Mouse (Mus musculus) limb, embryonic 13.5 days (tissue): Measurements from ENCODE around the gene Zbtb38. TPM values are rescaled to one million over a fixed set of nuclear protein-coding genes. Genes with fewer than 3 reads are reported as not detected.
"Not testable (repeated sequence)": the region's sequence is repeated elsewhere in the genome, so short reads cannot be mapped to it uniquely, and the experiment has no call there.

Experiments used
- ATAC-seq: fragments of 200-750 bp; cut with Nextera tagmentation; 2 replicates; pipeline ENCODE4 v1.8.0; 2017; ENCODE audit warnings: low read depth, moderate number of reproducible peaks, moderate TSS enrichment; ENCODE audit not compliant: low FRiP score
- H3K27ac ChIP-seq: fragments of 300-500 bp; sonication (generic); 2 replicates; pipeline ENCODE4 v1.5.1; 2015; ENCODE audit warnings: inconsistent platforms, mild to moderate bottlenecking, moderate library complexity
- H3K27me3 ChIP-seq: fragments of 300-500 bp; sonication (generic); 2 replicates; pipeline ENCODE4 v1.6.1; 2015; ENCODE audit warnings: mild to moderate bottlenecking, inconsistent platforms
- H3K36me3 ChIP-seq: fragments of 300-500 bp; sonication (generic); 2 replicates; pipeline ENCODE4 v1.6.1; 2015; ENCODE audit warnings: inconsistent platforms, mild to moderate bottlenecking, moderate library complexity
- H3K4me1 ChIP-seq: fragments of 300-500 bp; sonication (generic); 2 replicates; pipeline ENCODE4 v1.6.1; 2015; ENCODE audit warnings: inconsistent platforms
- H3K4me2 ChIP-seq: fragments of 300-500 bp; sonication (generic); replicated peaks from 2 replicates; pipeline ENCODE4 v1.6.1; 2015; ENCODE audit warnings: inconsistent platforms, mild to moderate bottlenecking, moderate library complexity
- H3K4me3 ChIP-seq: fragments of 300-500 bp; sonication (generic); 2 replicates; pipeline ENCODE4 v1.5.1; 2015; ENCODE audit warnings: moderate library complexity, mild to moderate bottlenecking, inconsistent platforms
- H3K9ac ChIP-seq: fragments of 300-500 bp; sonication (generic); 2 replicates; pipeline ENCODE4 v1.6.1; 2015; ENCODE audit warnings: mild to moderate bottlenecking, inconsistent platforms
- H3K9me3 ChIP-seq: fragments of 300-500 bp; sonication (generic); 2 replicates; pipeline ENCODE4 v1.6.1; 2016; ENCODE audit warnings: inconsistent platforms
- WGBS: fragments of 180-500 bp; shearing (Covaris S2); methylation state at CpG from one replicate; pipeline ENCODE4 v1.1.7; 2015; 5-methylcytosine and 5-hydroxymethylcytosine counted together
- polyA plus RNA-seq: library from polyadenylated mRNA; unstranded; fragments of >200 nt; fragmentation: Nextera tagmentation; extraction: Ambion mirVana; gene quantifications from 2 replicates; pipeline ENCODE4 v1.2.1, GENCODE M21; 2015

Gene Zbtb38
- polyA plus RNA-seq, 1 experiment from 2014 or later = 14.4 TPM

DNA sequence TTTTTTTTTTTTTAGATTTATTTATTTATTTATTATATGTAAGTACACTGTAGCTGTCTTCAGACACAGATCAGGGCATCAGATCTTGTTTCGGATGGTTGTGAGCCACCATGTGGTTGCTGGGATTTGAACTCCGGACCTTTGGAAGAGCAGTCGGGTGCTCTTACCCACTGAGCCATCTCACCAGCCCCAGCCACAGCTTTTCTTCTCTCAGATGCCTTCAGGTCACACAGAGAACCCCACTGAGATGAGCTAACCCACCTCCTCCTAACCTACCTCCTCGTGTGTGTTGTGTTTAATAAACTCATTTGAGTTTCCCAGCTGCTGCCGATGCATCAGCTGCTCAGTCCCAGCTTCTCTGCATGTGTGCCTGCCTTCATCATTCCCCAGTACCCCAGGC, 74.9 kb downstream of the Zbtb38 start:
- 83% methylated on average over 5 of the region's 5 CpGs for WGBS
- not testable (repeated sequence) for H3K36me3 ChIP-seq, H3K27me3 ChIP-seq, ATAC-seq, H3K27ac ChIP-seq, H3K4me3 ChIP-seq, H3K4me1 ChIP-seq, H3K9ac ChIP-seq, H3K9me3 ChIP-seq, H3K4me2 ChIP-seq

DNA sequence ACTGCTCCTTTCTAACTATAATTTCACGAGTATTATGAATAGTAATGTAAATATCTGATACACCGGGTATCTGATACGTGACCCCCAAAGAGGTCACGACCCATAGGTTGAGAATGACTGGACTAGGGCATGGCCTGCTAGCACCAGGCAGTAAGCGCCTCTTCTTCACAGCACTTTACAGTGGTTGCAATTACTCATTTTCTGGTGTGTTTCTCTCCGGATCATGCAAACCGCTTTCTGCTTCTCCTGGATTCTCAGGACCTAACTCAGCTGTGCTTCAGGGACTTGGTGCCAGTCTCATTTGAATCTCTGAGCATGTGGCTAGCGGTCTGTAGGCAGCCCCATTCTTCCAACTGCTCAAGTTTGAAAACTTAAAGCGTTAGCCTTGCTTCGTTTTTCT, 76.0 kb downstream of the Zbtb38 start:
- Histone ChIP-seq H3K27me3 (no peaks in the 10 kb centered on the region), H3K9me3 (no peaks in the 10 kb centered on the region), H3K4me2 (no peak overlapping the region), H3K36me3 (no peaks in the 10 kb centered on the region), H3K4me3 (no peak overlapping the region), H3K27ac (no peak overlapping the region), H3K4me1 (no peaks in the 10 kb centered on the region), H3K9ac (no peak overlapping the region)
- ATAC-seq = no peak
- WGBS = 92% methylated on average over 10 of the region's 10 CpGs

DNA sequence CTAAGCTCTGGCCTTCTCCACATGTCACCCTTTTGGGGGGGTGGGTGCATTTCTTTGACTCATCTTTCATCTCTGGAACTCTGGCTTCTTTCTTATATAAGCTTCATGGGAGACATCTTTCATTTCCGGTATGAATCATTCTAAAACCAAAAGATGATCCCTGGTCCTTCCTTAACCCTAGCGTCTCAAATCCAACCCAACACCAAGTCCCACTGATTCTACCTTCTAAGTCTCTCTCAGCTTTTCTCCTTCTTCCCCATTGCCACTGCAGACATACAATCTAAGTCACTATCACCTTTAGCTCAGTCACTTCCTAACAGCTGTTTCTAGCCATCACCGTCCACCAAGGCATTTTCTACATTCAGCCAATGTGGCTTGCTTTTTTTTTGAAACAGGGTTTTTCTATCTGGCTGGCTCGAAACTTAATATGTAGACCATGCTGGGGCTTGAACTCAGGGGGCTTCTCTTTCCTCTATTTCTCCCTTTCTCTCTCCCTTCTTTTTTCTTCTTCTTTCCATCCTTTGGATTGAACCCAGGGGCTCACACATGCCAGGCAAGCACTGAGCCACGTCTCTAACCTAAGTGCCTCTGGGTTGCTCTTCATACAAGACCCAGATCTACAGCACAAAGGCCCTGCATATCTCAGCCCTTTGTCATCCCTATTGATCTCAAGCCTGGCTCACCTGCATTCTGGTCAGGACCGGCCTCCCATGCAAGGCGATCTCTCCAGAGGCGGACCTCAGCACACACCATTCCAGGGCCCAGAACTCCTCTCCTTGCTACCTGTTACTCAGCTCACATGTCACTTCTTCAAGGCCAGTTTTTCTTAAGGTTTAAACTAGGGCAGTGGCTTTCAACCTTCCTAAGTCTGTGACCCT, 76.6 kb downstream of the Zbtb38 start:
- Histone ChIP-seq H3K4me1 (no peaks in the 10 kb centered on the region), H3K4me3 (no peak overlapping the region), H3K9me3 (no peaks in the 10 kb centered on the region), H3K27me3 (no peaks in the 10 kb centered on the region), H3K36me3 (no peaks in the 10 kb centered on the region), H3K9ac (no peak overlapping the region), H3K27ac (no peak overlapping the region), H3K4me2 (no peak overlapping the region)
- 83% methylated on average over 8 of the region's 8 CpGs for whole genome bisulfite sequencing
- ATAC-seq = no peak

DNA sequence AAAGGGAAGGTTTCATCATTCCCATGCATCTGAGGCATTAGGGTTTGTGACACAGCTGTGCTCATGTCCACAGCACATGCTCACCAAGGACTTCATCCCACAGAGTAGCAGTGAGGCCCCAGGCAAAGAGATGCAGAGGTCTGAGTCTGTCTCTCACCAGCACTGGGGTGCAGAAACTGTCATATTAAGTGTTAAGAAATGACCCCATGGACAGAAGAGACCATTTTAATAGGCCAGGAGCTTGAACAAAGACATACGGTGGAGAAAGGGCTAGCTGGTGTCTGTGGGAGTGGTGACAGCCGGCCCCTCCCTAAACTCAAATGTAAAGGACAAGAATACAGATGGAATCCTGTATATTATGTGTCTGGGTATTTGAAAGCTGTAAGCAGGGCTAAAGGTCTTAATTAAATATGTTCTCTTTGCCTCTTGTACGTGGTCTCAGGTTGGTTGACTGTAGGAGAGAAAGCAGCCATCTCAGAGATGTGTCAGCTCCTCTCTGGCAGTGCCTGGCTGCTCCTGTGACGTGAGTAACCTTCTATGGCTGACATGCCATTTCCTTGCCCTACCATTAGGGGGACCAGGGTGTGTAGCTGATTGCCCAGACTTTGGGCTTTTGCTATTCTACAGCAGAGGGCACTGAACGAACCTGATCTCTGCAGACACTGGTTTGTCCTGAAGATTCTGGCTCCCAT, 77.4 kb downstream of the Zbtb38 start:
- Histone ChIP-seq H3K4me2 (no peak overlapping the region), H3K9me3 (no peaks in the 10 kb centered on the region), H3K36me3 (no peaks in the 10 kb centered on the region), H3K9ac (no peak overlapping the region), H3K4me3 (no peak overlapping the region), H3K27ac (no peak overlapping the region), H3K27me3 (no peaks in the 10 kb centered on the region), H3K4me1 (no peaks in the 10 kb centered on the region)
- ATAC-seq = no peak
- 33% methylated on average over 5 of the region's 5 CpGs for WGBS

DNA sequence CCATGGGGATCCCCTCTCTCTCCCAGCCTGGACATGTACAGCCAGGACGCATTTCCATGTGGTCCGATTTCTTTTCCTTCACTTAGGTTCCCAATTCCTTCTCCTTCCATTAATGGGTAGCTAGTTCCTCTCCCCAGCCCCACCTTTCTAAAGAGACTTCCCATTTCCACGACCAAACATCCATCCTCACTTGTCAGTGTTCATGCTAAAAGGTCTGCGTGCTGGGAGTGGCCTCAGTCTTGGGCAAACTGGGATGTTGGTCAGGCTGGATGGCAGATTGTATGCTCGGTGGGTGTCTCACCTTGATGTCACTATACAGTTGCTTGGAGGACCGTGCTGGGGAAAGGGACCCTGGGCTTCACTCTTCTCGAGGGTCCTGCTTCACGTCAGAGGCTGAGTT, 78.3 kb downstream of the Zbtb38 start:
- Histone ChIP-seq H3K9me3 (no peaks in the 10 kb centered on the region), H3K27me3 (no peaks in the 10 kb centered on the region)

DNA sequence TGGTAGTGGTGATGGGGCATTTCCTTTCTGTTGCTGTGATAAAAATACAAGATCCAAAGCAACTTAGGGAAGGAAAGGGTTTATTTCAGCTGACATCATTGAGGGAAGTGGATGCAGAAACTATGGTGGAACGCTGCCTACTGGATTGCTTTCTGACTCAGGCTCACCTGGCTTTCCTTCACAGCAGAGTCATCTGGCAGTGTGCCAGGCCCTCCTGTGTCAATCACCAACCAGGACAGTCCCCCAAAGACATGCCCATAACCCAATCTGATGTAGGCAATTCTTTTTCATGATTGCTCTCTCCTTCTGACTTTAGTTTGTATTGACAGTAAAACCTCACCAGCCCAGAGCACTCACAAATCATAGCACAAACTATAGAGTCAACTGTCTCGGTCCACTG, 80.2 kb downstream of the Zbtb38 start:
- Histone ChIP-seq H3K4me2 (no peak overlapping the region), H3K36me3 (no peaks in the 10 kb centered on the region), H3K9ac (no peak overlapping the region), H3K9me3 (no peaks in the 10 kb centered on the region), H3K4me3 (no peak overlapping the region), H3K27me3 (no peaks in the 10 kb centered on the region), H3K4me1 (no peaks in the 10 kb centered on the region), H3K27ac (no peak overlapping the region)
- 78% methylated on average over 2 of the region's 2 CpGs for WGBS
- no peak for ATAC-seq

More for the DNA sequence above, 78.3 kb downstream of the Zbtb38 start:
- H3K4me1 ChIP-seq = no peaks in the 10 kb centered on the region
- H3K4me2 ChIP-seq = no peak overlapping the region
- no peak for ATAC-seq
- no peak overlapping the region for H3K27ac ChIP-seq
- no peaks in the 10 kb centered on the region for H3K36me3 ChIP-seq
- H3K9ac ChIP-seq = no peak overlapping the region
- no peak overlapping the region for H3K4me3 ChIP-seq
- WGBS = 83% methylated on average over 8 of the region's 8 CpGs

DNA sequence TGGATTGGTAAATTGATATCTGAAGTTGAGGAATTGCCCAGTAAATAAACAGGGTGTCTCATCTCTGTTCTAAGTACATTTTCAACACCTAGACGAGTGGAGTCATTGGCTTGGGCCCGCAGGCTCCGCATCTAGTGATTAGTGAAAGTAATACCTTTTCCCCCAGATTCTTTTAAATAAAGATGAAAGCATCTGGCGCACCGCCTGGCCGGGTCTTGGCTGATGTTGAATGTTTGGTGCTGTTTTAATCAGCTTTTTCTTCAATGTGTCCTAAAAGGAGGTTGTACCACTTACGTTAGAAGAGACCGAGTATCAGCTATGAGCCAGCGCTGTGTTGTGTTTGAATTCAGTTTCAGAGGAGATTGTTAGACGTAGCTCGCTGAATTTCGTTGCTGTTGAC, 81.4 kb downstream of the Zbtb38 start:
- no peaks in the 10 kb centered on the region for H3K27me3 ChIP-seq
- WGBS = 91% methylated on average over 12 of the region's 12 CpGs
- H3K4me2 ChIP-seq = no peak overlapping the region
- H3K4me1 ChIP-seq = no peaks in the 10 kb centered on the region
- H3K36me3 ChIP-seq = no peaks in the 10 kb centered on the region
- ATAC-seq = no peak
- H3K9ac ChIP-seq = no peak overlapping the region
- no peak overlapping the region for H3K4me3 ChIP-seq
- no peaks in the 10 kb centered on the region for H3K9me3 ChIP-seq
- H3K27ac ChIP-seq = no peak overlapping the region

DNA sequence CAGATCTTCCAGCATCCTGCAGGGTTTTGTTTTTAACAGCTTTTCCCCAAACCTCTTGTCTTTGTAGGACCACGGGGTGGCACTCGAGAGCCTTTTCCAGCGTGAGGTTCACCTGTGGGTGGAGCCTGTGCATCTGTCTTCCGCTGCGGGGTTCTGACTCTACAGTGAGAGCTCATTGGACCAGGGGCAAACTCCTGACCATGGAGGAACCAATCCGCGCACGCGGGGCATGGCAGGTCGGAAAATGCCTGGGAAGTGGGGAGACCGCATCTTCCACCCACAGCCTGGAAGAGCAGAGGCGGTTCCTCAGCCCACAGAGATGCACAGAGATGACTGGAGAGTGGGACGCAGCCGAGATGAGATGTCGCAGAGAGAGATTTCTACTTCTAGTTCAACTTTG, 82.8 kb downstream of the Zbtb38 start:
- H3K4me2 ChIP-seq = peak overlapping the region; percentile 65
- H3K4me3 ChIP-seq = peak overlapping the region; percentile 40
- H3K27me3 ChIP-seq = no peaks in the 10 kb centered on the region
- H3K36me3 ChIP-seq = no peaks in the 10 kb centered on the region
- peak overlapping the region; percentile 50 for H3K9ac ChIP-seq
- H3K9me3 ChIP-seq = no peaks in the 10 kb centered on the region
- ATAC-seq = peak; percentile 100
- peak overlapping the region; percentile 56; the same call in 1 of the 2 replicates for H3K27ac ChIP-seq
- whole genome bisulfite sequencing = 2% methylated on average over 15 of the region's 15 CpGs
- H3K4me1 ChIP-seq = no peaks in the 10 kb centered on the region

DNA sequence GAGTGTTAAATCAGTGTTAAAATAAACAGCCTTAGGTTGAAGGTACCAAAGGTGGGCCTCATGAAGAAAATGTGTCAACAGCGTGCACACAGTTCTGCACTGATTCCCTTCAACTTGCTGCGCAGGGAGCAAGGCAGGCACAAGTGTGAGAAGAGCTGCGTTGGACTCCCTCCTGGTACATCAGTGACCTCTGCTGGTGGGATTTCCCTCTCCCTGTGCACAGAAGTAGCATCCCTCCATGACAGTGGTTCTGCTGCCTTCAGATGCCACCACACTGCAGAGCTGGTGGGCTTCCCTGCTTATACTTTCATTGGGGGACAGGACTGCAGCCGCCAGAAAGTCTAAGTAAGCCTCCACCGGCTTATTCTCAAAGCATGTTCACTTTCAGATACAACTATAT, 84.0 kb downstream of the Zbtb38 start:
- no peak for ATAC-seq
- H3K27me3 ChIP-seq = no peaks in the 10 kb centered on the region

DNA sequence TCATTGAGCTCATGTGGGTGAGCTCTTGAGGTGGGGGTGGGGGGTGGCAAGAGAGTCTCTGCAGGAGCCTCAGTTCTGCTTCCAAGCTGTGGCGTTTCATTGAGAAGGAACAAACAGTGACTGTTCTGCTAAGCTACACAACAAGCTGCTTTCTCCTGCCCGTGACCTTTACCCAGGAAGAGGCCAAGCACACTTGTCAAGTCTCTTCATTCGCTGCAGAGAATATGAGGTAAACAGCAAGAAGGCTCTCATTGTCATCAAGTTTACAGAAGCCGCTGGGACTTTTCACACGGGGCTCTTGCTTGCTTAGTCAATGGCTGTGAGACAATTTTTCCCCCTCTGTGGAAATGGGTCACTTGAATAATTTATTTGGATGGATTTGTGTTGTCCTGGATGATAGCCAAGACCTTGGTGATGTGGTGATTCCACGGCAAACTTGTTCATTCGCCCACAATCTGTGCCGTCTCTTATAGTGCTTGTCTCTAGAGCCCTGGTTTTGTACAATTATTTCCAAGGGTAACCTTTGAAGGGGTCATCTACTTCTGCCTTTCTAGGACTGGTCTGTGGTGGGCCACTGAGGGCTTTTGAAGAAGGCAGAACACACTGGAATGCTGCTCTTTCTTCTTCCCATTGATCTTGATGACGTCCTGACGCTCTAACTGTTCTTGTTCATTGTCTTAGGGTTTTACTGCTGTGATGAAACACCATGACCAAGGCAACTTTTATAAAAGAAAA, 92.0 kb downstream of the Zbtb38 start:
- Histone ChIP-seq H3K4me3 (no peak overlapping the region), H3K27me3 (no peaks in the 10 kb centered on the region), H3K4me1 (no peaks in the 10 kb centered on the region), H3K36me3 (no peaks in the 10 kb centered on the region), H3K9ac (no peak overlapping the region), H3K9me3 (no peaks in the 10 kb centered on the region), H3K27ac (no peak overlapping the region), H3K4me2 (no peak overlapping the region)
- no peak for ATAC-seq
- WGBS = 84% methylated on average over 10 of the region's 10 CpGs

More for the DNA sequence above, 84.0 kb downstream of the Zbtb38 start:
- no peaks in the 10 kb centered on the region for H3K9me3 ChIP-seq
- H3K9ac ChIP-seq = no peak overlapping the region
- no peaks in the 10 kb centered on the region for H3K4me1 ChIP-seq
- 51% methylated on average over 5 of the region's 5 CpGs for WGBS
- H3K27ac ChIP-seq = no peak overlapping the region
- H3K4me2 ChIP-seq = no peak overlapping the region
- H3K4me3 ChIP-seq = no peak overlapping the region
- H3K36me3 ChIP-seq = no peaks in the 10 kb centered on the region

DNA sequence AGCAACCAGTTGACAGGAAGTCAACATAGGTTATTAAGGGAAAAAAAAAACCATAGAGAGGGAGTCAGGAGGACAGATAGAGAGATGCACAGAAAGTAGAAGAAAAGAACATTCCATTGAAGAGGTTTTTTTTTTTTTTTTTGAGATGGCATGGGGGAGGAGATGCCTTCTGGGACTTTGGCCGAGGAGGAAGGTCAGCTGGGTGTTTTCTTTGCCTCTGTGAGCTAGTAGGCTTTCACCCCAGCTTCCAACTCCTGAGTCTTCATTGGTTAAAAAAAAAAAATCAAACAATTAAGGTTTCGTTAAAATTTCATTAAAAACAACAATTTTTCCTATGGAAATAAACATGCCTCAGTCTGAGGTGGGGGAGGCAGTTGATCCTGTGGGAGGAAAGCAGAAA, 92.8 kb downstream of the Zbtb38 start:
- H3K27ac ChIP-seq = no peak overlapping the region
- H3K9me3 ChIP-seq = no peaks in the 10 kb centered on the region
- no peak overlapping the region for H3K9ac ChIP-seq
- no peak overlapping the region for H3K4me2 ChIP-seq
- no peak overlapping the region for H3K4me3 ChIP-seq
- WGBS = 82% methylated on average over 2 of the region's 2 CpGs
- H3K27me3 ChIP-seq = no peaks in the 10 kb centered on the region
- no peaks in the 10 kb centered on the region for H3K4me1 ChIP-seq
- ATAC-seq = no peak
- H3K36me3 ChIP-seq = no peaks in the 10 kb centered on the region

DNA sequence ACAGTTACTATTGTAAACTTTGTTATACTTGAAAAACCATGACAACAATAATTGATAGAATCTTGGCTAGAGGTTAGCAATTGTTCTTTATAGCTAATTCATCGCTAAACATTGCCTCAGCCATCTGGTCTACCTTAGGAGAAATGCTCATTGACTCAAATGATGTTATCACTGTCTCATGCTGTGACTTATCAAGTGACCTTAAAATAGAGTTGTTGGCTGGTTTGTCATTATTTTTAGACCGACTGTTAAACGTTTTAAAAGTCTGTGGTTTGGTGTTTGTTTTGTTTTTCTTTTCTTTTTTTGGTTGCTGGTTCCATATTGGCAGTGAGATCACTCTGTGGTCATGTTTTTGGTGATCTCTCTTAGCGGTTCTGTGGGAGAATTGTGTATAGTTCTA, 99.1 kb downstream of the Zbtb38 start:
- no peak for ATAC-seq
- 75% methylated on average over 4 of the region's 4 CpGs for WGBS
- Histone ChIP-seq H3K4me2 (no peak overlapping the region), H3K27ac (no peak overlapping the region), H3K9ac (no peak overlapping the region), H3K4me1 (no peaks in the 10 kb centered on the region), H3K4me3 (no peak overlapping the region), H3K9me3 (no peaks in the 10 kb centered on the region), H3K27me3 (no peaks in the 10 kb centered on the region), H3K36me3 (no peaks in the 10 kb centered on the region)
